Mouse (Mus musculus) thymus, adult 2 months (tissue): ENCODE measurements at regions not wholly inside any gene's neighbourhood (a gene's known extent, or its start where the extent isn't known, plus 50 kb on each side); places are given as distances from the start of the nearest gene placed in this dataset.

Experiments used
- DNase-seq: peaks from one replicate; pipeline ENCODE4 v3.0.0; 2021
- H3K27ac ChIP-seq: fragments of 200-500 bp; 2 replicates; pipeline ENCODE4 v1.5.1; 2012; ENCODE audit warnings: low read length, control low read depth; ENCODE audit not compliant: control insufficient read depth, insufficient read depth
- H3K27me3 ChIP-seq: fragments of 200-500 bp; 2 replicates; pipeline ENCODE4 v1.6.1; 2012; ENCODE audit warnings: mild to moderate bottlenecking, low read length, moderate library complexity, mixed read lengths; ENCODE audit not compliant: control insufficient read depth, insufficient read depth
- H3K36me3 ChIP-seq: fragments of 200-500 bp; 2 replicates; pipeline ENCODE4 v1.6.1; 2012; ENCODE audit warnings: mild to moderate bottlenecking, low read length, moderate library complexity; ENCODE audit not compliant: control insufficient read depth, insufficient read depth
- H3K4me1 ChIP-seq: fragments of 200-500 bp; replicated peaks from 2 replicates; pipeline ENCODE4 v1.6.1; 2012; ENCODE audit warnings: low read length; ENCODE audit not compliant: control insufficient read depth, insufficient read depth
- H3K4me3 ChIP-seq: fragments of 200-500 bp; 2 replicates; pipeline ENCODE4 v1.5.1; 2012; ENCODE audit warnings: mild to moderate bottlenecking, low read length, control low read depth, moderate library complexity; ENCODE audit not compliant: control insufficient read depth, insufficient read depth
- CTCF ChIP-seq: fragments of 200-500 bp; IDR thresholded peaks from 2 replicates; pipeline ENCODE4 v1.5.1; 2012; ENCODE audit warnings: mild to moderate bottlenecking, control low read depth, low read length, moderate library complexity, borderline replicate concordance; ENCODE audit not compliant: control insufficient read depth, poor library complexity, insufficient read depth; ENCODE audit errors: extremely low read depth
- POLR2A ChIP-seq: fragments of 200-500 bp; IDR thresholded peaks from 2 replicates; pipeline ENCODE4 v1.6.1; 2012; ENCODE audit warnings: mild to moderate bottlenecking, low read length, control low read depth, moderate library complexity; ENCODE audit not compliant: control insufficient read depth, poor library complexity, insufficient read depth; ENCODE audit errors: extremely low read depth
- WGBS: fragments of 180-500 bp; shearing (Covaris S2); methylation state at CpG from one replicate; pipeline ENCODE4 v1.1.7; 2018; 5-methylcytosine and 5-hydroxymethylcytosine counted together

DNA sequence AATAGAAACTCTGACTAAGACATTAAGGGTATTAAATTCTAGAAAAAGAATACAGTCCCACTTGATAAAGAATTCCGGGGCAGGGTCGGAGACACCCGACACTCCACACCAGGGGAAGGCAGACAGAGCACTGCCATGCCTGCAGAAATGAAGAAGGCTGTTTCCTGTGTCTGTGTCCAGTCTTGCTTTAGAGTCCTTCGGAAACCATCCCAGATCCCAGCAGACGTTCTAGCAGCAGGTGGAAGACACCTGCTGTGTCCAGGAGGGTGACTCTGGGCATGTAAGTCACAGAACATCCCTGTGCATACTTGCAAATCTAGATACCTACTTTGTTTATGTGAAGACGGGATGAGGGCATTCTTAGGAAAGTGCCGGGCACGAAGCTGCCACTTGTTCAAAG is 160.9 kb upstream of the Mphosph6 start:
- H3K27ac ChIP-seq = no peak overlapping the region
- H3K4me3 ChIP-seq = no peak overlapping the region
- TF ChIP-seq POLR2A (no peak), CTCF (no peak)
- DNase-seq = no peak
- no peaks in the 10 kb centered on the region for H3K36me3 ChIP-seq
- 85% methylated on average over 8 of the region's 8 CpGs for WGBS
- H3K27me3 ChIP-seq = no peaks in the 10 kb centered on the region
- H3K4me1 ChIP-seq = no peaks in the 10 kb centered on the region

DNA sequence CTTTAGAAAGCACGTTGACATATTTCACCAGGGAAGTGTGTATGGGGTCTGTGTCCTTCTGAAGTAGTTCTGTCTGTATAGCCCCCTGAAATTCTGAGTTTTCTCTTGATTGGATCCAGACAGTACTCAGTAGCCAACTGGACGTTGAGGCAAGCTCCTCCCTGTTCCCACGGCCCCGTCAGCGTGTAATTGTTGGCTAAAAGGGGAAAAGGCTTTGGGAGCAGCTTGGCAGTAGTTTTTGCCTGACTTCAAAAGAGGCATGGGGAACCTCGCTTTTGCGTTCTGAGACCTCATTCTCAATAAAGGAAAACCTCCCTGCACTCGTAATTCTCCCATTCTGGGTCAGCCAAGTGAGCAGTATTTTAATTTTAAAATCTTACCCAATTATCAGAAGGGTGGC is 157.8 kb upstream of the Mphosph6 start:
- no peak for DNase-seq
- Histone ChIP-seq H3K4me1 (no peaks in the 10 kb centered on the region), H3K27me3 (no peaks in the 10 kb centered on the region), H3K36me3 (no peaks in the 10 kb centered on the region), H3K27ac (no peak overlapping the region), H3K4me3 (no peak overlapping the region)
- WGBS = 89% methylated on average over 8 of the region's 8 CpGs
- TF ChIP-seq CTCF (no peak), POLR2A (no peak)

DNA sequence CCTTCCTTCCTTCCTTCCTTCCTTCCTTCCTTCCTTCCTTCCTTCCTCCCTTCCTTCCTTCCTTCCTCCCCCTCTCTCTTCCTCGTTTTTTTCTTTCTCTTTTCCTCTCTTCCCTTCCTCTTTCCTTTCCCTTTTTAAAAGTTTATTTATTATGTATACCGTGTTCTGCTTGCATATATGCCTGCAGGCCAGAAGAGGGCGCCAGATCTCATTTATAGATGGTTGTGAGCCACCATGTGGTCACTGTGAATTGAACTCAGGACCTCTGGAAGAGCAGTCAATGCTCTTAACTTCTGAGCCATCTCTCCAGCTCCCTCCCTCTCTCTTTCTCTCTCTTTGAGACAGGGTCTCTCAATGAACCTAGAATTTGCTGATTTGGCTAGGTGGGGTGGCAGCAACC is 157.2 kb upstream of the Mphosph6 start:
- TF ChIP-seq POLR2A = no peak
- TF ChIP-seq CTCF = no peak
- no peak overlapping the region for H3K4me3 ChIP-seq
- 34% methylated on average over 3 of the region's 3 CpGs for WGBS
- no peaks in the 10 kb centered on the region for H3K36me3 ChIP-seq
- no peaks in the 10 kb centered on the region for H3K27me3 ChIP-seq
- no peak for DNase-seq
- no peak overlapping the region for H3K27ac ChIP-seq
- H3K4me1 ChIP-seq = no peaks in the 10 kb centered on the region

DNA sequence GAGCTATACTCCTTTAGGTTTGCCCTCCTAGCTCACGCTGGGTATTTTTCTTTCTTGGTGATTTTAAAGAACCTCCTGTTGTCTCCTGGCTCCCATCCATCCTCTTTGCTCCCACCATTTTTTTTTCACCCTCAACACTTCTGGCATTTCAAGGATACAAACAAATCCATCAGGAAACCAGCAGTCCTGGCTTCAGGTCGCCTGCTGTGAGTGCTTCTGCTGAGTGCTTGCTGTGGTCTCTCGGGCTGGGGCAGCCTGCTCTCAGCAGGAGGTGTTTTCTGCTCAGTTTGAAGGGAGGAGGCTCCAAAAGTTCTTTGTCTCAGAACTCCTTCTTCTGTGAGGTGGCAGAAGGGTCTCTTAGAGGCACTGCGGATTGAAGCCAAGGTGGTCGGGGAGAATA is 149.9 kb upstream of the Mphosph6 start:
- DNase-seq = no peak
- H3K4me3 ChIP-seq = no peak overlapping the region
- H3K4me1 ChIP-seq = no peaks in the 10 kb centered on the region
- no peaks in the 10 kb centered on the region for H3K27me3 ChIP-seq
- no peak overlapping the region for H3K27ac ChIP-seq
- H3K36me3 ChIP-seq = no peaks in the 10 kb centered on the region
- 58% methylated on average over 5 of the region's 5 CpGs for WGBS
- TF ChIP-seq POLR2A (no peak), CTCF (no peak)

DNA sequence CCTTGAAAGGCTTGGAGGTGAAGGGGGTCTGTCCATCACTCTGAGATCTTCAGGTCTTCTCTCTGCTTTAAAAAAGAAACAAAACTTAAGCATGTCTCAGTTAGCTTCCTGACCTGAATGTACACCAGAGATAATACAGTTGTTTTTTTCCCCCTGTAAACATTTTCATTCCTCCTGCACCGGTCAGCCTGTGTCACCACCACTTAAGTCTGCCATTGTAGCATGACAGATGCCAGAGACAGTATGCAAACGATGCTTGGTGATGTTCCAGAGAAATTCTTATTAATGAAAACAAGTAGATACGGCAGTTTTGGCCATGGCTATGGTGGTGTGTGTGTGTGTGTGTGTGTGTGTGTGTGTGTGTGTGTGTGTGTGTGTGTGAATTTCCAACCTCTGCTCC is 144.8 kb upstream of the Mphosph6 start:
- Histone ChIP-seq H3K36me3 (no peaks in the 10 kb centered on the region), H3K4me1 (no peaks in the 10 kb centered on the region), H3K27me3 (no peaks in the 10 kb centered on the region), H3K27ac (no peak overlapping the region), H3K4me3 (no peak overlapping the region)
- no peak for TF ChIP-seq CTCF
- no peak for TF ChIP-seq POLR2A
- DNase-seq = no peak
- WGBS = 83% methylated on average over 3 of the region's 3 CpGs

DNA sequence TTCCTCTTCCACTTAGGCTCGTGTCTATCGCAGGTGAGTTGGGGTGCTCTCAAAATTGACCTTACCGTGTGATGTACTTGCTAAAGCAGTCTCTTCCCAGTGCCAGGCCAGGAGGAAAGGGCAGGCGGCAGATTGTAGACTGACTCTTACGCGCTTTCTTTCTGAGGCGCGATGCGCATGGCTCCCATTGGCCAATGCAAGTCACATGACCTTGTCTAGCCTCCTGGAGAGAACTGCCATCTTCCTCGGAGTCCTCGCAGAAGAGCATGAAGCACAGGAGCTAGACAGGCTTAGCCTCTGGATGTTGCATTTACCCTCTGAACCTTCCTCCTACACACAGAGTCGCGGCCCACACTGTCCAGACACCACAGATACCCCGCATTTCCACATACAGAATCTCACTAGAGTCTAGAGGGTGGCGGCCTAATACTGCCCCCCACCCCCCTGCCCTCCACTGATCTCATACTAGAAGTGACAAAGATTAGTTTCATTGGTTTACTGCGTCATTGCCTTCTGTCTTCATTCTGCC is 132.9 kb upstream of the Mphosph6 start:
- Histone ChIP-seq H3K36me3 (no peaks in the 10 kb centered on the region), H3K4me1 (no peaks in the 10 kb centered on the region), H3K27ac (no peak overlapping the region), H3K4me3 (no peak overlapping the region), H3K27me3 (no peaks in the 10 kb centered on the region)
- 92% methylated on average over 16 of the region's 16 CpGs for WGBS
- no peak for DNase-seq
- TF ChIP-seq CTCF = no peak
- no peak for TF ChIP-seq POLR2A

DNA sequence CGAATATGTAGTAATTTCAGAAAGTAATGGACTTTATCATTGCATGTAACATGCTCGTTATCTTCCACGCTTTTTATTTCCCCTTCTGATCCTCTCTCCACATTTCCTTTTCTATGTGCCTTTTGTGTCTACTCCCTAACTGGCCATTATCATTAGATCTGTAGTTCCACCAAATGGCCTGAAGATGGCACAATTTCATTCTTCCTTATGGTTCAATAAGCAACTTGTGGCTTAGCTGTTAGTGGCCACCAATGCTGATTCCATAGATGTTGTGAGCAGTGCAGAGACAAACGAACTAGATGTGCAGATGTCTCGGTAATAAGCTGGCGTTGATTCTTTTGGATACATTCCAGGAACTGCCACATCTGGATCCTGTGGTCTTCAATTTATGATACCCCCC is 128.9 kb upstream of the Mphosph6 start:
- 54% methylated on average over 6 of the region's 6 CpGs for WGBS
- no peaks in the 10 kb centered on the region for H3K4me1 ChIP-seq
- TF ChIP-seq POLR2A (no peak), CTCF (no peak)

More for the DNA sequence above, 128.9 kb upstream of the Mphosph6 start:
- Histone ChIP-seq H3K27ac (no peak overlapping the region), H3K27me3 (no peaks in the 10 kb centered on the region), H3K36me3 (no peaks in the 10 kb centered on the region), H3K4me3 (no peak overlapping the region)
- no peak for DNase-seq
